Mouse (Mus musculus) gastrocnemius, adult 2 months (tissue): ENCODE results near the gene Slc35b2. TPM values are rescaled to one million over a fixed set of nuclear protein-coding genes. Genes with fewer than 3 reads are reported as not detected.
A peak's percentile ranks its signal among the peaks of the same experiment; 100 is the strongest.

Experiments used
- DNase-seq: peaks from one replicate; pipeline ENCODE4 v3.0.0; 2022
- H3K27ac ChIP-seq: fragments of 200-600 bp; 2 replicates; pipeline ENCODE4 v1.8.1; 2022; ENCODE audit warnings: mild to moderate bottlenecking
- H3K4me3 ChIP-seq: fragments of 200-600 bp; 2 replicates; pipeline ENCODE4 v1.8.1; 2022; ENCODE audit warnings: mild to moderate bottlenecking, moderate library complexity
- CTCF ChIP-seq: fragments of 200-600 bp; IDR thresholded peaks from 2 replicates; pipeline ENCODE4 v1.8.1; 2022; ENCODE audit warnings: antibody characterized with exemption, mild to moderate bottlenecking, moderate library complexity
- intact Hi-C: fragments of 180-260 bp; cut with DNase I; formaldehyde crosslinking; loops from one replicate; pipeline ENCODE4 v1.15.1; 2025
- total RNA-seq, 2 experiments: library from RNA; stranded (reverse); gene quantifications; 2 replicates each; pipeline ENCODE4 v1.2.3; 2021

Slc35b2 gene
- total RNA-seq, 2 experiments from 2014 or later = 16.0 to 17.3 TPM

DNA sequence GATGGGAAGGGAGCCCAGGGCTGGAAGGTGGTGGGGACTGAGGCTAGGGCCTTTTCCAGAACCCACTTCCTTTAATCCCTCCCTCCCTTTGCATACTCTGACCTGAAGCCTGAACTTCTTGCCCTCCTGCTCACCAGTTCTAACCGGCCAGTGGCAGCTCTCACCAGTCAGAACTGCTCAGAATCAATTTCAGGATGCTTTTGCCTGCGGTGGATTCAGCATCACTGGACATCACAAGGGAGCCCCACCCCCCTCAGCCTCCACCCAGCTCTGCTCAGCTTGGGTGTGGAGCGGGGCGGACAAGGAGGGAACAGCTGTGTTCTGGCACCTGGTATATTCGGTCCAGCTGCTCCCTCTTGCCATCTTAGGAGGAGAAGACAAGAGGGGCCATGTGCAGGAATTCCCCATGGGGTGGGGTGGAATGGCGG, 38.2 kb downstream of the Slc35b2 start, which contains the start of gene Mymx:
Gene Mymx (minus strand): TSS at position 226 of the 428 bp plus-strand sequence.
- no peak for TF ChIP-seq CTCF
- peak; percentile 45 for DNase-seq
- no peak within 1 kb of the TSS for H3K27ac ChIP-seq
- intact Hi-C loops = no loop called here
- H3K4me3 ChIP-seq = no peak within 1 kb of the TSS

DNA sequence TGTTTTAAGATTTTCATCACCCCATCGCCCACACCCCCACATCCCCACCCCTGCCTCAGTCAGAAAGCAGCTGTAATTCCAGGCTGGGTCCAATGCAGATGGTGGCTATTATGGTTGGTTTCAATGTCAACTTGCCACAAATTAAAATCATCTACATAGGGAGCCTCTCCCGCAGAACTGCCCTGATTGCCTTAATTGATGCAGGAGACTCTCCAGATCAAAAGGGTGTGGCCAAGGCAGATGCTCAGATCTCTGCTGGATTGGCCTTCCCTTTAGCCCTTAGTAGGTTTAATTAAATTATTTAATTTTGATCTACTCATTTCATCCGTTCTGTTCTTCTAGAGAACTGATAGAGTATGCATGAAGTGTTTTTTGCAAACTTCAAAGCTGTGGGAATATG, 39.3 kb downstream of the Slc35b2 start:
- no peak overlapping the region for H3K4me3 ChIP-seq
- no peak overlapping the region for H3K27ac ChIP-seq
- intact Hi-C loops = no loop called here
- TF ChIP-seq CTCF = no peak
- no peak for DNase-seq

DNA sequence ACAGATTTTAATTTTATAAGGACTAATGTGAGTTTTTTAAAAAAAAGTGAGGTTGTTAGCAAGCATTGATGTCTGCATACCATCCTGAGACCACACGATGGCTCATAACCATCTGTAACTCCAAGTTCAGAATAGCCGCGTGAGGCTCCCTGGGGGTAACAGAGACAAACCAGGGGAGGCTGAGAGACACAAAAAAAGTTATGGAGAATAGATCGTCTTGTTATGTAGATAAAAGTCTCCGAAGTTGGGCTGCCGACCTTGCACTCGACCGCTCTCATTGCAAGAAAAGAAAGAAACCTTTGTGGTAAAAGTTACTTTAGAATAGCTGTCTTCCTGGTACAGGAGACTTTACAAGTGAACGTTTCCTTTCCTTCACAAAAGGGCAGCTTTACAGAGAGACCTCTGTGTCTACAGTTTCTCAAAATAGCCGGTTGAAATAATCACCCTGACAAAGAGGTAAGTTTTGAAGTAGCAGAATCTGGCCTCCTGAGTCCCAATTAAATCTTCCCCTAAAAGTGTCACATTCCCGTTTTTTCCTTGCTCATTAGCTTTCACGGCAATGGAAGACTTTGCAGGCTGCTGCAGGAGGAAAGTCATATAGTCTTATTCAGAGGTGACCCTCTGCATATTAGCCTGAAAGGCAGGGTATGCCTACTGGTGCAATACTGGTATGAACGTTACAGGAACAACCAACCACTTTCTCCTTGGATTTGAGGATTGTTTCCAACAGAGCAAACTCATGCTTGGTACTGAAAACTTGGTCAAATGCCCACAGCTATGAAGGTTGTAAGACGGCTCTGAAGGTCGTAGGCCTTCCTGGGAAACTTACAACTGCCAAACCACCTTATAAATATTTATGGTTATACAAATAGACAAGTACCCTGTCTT, 43.6 kb downstream of the Slc35b2 start:
- TF ChIP-seq CTCF = no peak
- DNase-seq = no peak
- intact Hi-C loops = no loop called here
- no peak overlapping the region for H3K27ac ChIP-seq
- no peak overlapping the region for H3K4me3 ChIP-seq

DNA sequence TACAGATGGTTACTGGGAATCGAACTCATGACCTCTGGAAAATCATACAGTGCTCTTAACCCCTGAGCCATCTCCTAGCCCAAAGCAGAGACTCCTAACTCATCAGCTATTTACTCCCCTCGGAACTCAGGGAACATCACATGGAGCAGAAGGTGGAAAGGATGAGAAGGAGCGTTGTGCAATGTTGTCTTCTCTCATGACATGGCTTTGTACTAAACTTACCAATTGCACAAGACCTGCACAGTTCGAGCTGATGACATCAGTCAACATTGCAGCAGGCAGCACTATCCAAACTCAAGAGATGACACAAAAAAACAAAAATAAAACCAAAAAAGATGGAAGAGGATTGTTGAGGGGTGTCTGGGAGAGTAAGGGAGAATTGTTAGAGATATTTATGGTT, 44.7 kb downstream of the Slc35b2 start:
- H3K4me3 ChIP-seq = no peak overlapping the region
- intact Hi-C loops = no loop called here
- TF ChIP-seq CTCF = no peak
- no peak for DNase-seq
- H3K27ac ChIP-seq = no peak overlapping the region

DNA sequence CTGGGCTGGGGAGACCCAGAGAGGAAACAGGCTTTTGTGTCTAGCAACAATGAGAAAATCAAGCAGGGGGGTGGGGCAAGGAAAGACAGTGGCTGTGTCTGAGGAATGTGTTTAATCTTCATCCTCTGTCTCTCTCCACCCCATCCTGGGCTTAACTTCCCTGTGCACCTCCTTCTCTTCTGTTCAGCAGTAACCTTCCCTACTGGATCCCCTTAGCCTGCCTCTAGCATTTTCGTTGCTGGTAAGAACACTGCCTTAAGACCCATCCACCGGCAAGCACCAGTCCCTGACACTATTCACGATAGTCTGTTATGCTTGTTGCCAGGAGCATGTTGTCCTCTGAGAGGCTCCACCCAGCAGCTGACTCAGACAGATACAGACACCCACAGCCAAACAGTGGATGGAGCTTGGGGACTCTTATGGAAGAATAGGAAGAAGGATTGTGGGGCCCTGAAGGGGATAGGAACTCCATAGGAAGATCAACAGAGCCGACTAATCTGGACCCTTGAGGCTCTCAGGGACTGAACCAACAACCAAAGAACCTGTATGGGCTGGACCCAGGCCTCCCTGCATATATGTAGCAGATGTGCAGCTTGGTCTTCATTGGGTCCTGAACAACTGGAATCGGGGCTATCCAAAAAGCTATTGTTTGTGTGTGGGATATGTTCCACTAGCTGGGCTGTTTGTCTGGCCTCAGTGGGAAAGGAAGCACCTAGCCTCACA, 46.6 kb downstream of the Slc35b2 start:
- TF ChIP-seq CTCF = no peak
- peak overlapping the region; percentile 26; the same call in 1 of the 2 replicates for H3K4me3 ChIP-seq
- intact Hi-C loops = no loop called here
- H3K27ac ChIP-seq = peak overlapping the region; percentile 78
- peak; percentile 54 for DNase-seq

DNA sequence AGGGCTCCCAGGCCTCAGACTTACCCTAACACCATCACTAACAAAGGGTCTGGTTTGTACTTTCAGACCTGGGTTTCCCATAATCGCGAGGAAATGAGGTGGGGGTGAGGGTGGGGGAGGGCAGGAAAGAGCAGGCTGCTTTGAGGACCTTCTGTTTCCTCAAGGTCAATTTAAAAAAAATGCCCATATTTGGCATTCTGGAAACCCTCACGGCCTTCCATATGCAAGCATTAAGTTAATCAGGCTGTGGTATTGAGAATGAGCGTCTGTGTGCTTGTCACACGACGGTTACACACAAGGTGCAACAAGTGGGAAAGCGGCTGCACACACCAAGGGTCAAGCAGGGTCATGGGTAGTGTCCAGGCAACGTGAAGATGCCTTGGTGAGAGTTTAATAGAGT, 48.3 kb downstream of the Slc35b2 start:
- Histone ChIP-seq H3K4me3 (no peak overlapping the region), H3K27ac (no peak overlapping the region)
- intact Hi-C loops = no loop called here
- no peak for DNase-seq
- no peak for TF ChIP-seq CTCF

DNA sequence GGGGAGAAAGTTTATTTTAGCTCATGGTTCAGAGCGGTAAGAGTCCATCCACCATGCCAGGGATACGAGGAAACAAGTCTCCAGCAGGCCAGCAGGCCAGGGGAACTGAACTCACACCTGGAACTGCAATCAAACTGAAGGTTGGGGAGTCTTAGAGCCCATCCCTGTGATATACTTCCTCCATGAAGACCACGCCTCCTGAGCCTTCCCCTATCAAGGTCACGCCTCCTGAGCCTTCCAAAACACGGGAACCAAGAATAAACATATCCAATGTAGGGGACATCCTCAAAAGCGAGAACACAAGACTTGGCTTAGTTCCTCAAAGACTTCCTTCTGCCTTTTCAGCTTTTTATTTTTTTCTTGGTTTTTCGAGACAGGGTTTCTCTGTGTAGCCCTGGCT, 49.2 kb downstream of the Slc35b2 start:
- no peak for DNase-seq
- intact Hi-C loops = no loop called here
- TF ChIP-seq CTCF = no peak
- no peak overlapping the region for H3K4me3 ChIP-seq
- no peak overlapping the region for H3K27ac ChIP-seq

DNA sequence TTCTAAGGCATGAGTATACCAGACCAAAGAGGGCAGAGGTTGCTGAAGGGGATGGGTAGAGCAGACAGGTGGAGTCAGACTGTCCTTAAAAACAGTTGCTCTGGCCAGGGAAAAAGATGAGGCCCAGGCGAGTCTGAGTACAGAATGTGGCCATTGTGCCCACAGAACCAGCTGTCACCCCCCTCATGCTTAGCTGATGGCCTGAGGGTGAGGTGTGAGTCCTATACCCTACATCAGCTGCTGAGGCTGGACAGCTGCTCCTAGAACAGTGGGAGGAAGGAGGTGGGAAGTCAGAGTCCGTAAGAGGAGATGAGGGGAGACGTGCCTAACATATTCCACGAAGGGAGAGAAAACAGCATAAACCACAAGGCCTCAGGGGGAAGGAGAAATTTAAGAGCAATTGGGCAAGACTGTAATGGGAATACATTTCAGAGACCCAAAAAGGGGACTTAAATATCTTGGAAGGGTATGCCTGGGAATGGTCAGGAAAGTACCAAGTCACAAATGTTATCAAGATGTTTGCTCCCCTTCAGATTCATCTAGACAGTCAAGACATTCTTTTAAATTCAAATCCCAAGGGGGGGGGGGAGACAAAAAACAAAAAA, 52.5 kb downstream of the Slc35b2 start:
- Histone ChIP-seq H3K4me3 (no peak overlapping the region), H3K27ac (no peak overlapping the region)
- no peak for DNase-seq
- intact Hi-C loops = no loop called here
- no peak for TF ChIP-seq CTCF

DNA sequence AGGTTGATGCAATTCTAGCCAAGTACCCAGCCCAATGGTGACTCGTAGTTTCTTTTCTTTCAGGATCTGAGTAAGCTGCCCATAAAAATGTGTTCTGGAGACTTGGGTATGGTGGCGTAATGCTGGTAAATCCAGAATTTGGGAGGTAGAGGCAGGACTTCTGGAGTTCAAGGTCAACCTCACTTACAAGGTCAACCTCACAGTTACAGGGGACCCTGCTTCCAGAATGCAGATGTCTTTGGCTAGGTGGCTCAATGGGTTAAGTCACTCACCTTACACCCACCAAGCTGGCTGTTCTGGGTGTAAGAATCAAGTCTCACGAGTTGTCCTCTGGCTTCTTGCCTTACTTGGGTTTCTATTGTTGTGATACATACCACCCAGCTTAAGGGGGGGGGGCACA, 53.0 kb downstream of the Slc35b2 start:
- H3K27ac ChIP-seq = no peak overlapping the region
- no peak for TF ChIP-seq CTCF

More for the DNA sequence above, 53.0 kb downstream of the Slc35b2 start:
- H3K4me3 ChIP-seq = no peak overlapping the region
- DNase-seq = no peak
- intact Hi-C loops = no loop called here

Other genes with a start within 250 kb of the Slc35b2 start
- gene Cdc5l, start 130.1 kb upstream of the Slc35b2 start, total RNA-seq = 10 to 100 TPM; 39.5 to 41.3 TPM
- gene Spats1, start 88.5 kb upstream of the Slc35b2 start, total RNA-seq = not detected
- 10 to 100 TPM; 13.4 to 15.8 TPM for gene Aars2, start 57.0 kb upstream of the Slc35b2 start, total RNA-seq
- gene Tcte1, start 40.4 kb upstream of the Slc35b2 start, total RNA-seq = not detected
- not detected for gene Tmem151b, start 14.2 kb upstream of the Slc35b2 start, total RNA-seq
- gene Nfkbie, start 8.2 kb upstream of the Slc35b2 start, total RNA-seq = under 1 TPM; 0.36 to 0.43 TPM
- 1,000 to 10,000 TPM; 1,106 to 1,162 TPM for gene Hsp90ab1, start 9.4 kb downstream of the Slc35b2 start, total RNA-seq
- 10 to 100 TPM; 27.4 to 44.7 TPM for gene Slc29a1, start 35.7 kb downstream of the Slc35b2 start, total RNA-seq
- gene Mymx, start 38.2 kb downstream of the Slc35b2 start, total RNA-seq = under 1 TPM in 1 of 2 experiments, not detected in 1; 0.36 TPM
- under 1 TPM; 0.59 to 0.98 TPM for gene Capn11, start 95.5 kb downstream of the Slc35b2 start, total RNA-seq
- gene Mrpl14, start 122.4 kb downstream of the Slc35b2 start, total RNA-seq = 100 to 1,000 TPM in 1 of 2 experiments, 10 to 100 TPM in 1; 99.5 to 139 TPM
- 10 to 100 TPM; 66.5 to 81.6 TPM for gene Tmem63b, start 123.0 kb downstream of the Slc35b2 start, total RNA-seq
- under 1 TPM in 1 of 2 experiments, not detected in 1; 0.50 TPM for gene 1600014C23Rik, start 170.0 kb downstream of the Slc35b2 start, total RNA-seq